Mouse (Mus musculus) lung, postnatal 0 days (tissue): ENCODE measurements around the gene Gm37240. TPM values are rescaled to one million over a fixed set of nuclear protein-coding genes. Genes with fewer than 3 reads are reported as not detected.

Experiments
- ATAC-seq: fragments of 200-750 bp; cut with Nextera tagmentation; 2 replicates; pipeline ENCODE4 v1.8.0; 2017; ENCODE audit warnings: moderate library complexity
- DNase-seq: peaks from one replicate; pipeline ENCODE4 v3.0.0-alpha.2; 2016; ENCODE audit warnings: low spot score
- H3K27ac ChIP-seq: fragments of 300-500 bp; sonication (generic); 2 replicates; pipeline ENCODE4 v1.5.1; 2014; ENCODE audit warnings: antibody characterized with exemption, mild to moderate bottlenecking, low read length, mixed read lengths
- H3K27me3 ChIP-seq: fragments of 300-500 bp; sonication (generic); replicated peaks from 2 replicates; pipeline ENCODE4 v1.6.1; 2014; ENCODE audit warnings: low read length, mixed read lengths; ENCODE audit not compliant: insufficient read depth
- H3K36me3 ChIP-seq: fragments of 300-500 bp; sonication (generic); 2 replicates; pipeline ENCODE4 v1.6.1; 2014; ENCODE audit warnings: low read length, mixed read lengths; ENCODE audit not compliant: insufficient read depth
- H3K4me1 ChIP-seq: fragments of 300-500 bp; sonication (generic); 2 replicates; pipeline ENCODE4 v1.6.1; 2014; ENCODE audit warnings: antibody characterized with exemption, low read depth, low read length, mixed read lengths; ENCODE audit not compliant: insufficient read depth
- H3K4me2 ChIP-seq: fragments of 300-500 bp; sonication (generic); replicated peaks from 2 replicates; pipeline ENCODE4 v1.6.1; 2014; ENCODE audit warnings: low read depth, mild to moderate bottlenecking, low read length, moderate library complexity, mixed read lengths
- H3K4me3 ChIP-seq: fragments of 300-500 bp; sonication (generic); 2 replicates; pipeline ENCODE4 v1.5.1; 2014; ENCODE audit warnings: low read depth, low read length
- H3K9ac ChIP-seq: fragments of 300-500 bp; sonication (generic); replicated peaks from 2 replicates; pipeline ENCODE4 v1.6.1; 2014; ENCODE audit warnings: low read depth, mild to moderate bottlenecking
- H3K9me3 ChIP-seq: fragments of 300-500 bp; sonication (generic); 2 replicates; pipeline ENCODE4 v1.6.1; 2016; ENCODE audit warnings: low read length, mixed read lengths
- CTCF ChIP-seq: IDR thresholded peaks from 2 replicates; pipeline ENCODE4 v1.5.1; 2016; ENCODE audit warnings: antibody characterized with exemption, mild to moderate bottlenecking
- EP300 ChIP-seq: IDR thresholded peaks from 2 replicates; pipeline ENCODE4 v1.6.1; 2016; ENCODE audit warnings: antibody characterized with exemption, mild to moderate bottlenecking, control low read depth
- WGBS: fragments of 180-500 bp; shearing (Covaris S2); extraction: QIAGEN DNeasy Blood & Tissue Kit; methylation state at CpG from one replicate; pipeline ENCODE4 v1.1.7; 2014; 5-methylcytosine and 5-hydroxymethylcytosine counted together
- polyA plus RNA-seq: library from polyadenylated mRNA; unstranded; fragments of >200 nt; fragmentation: Nextera tagmentation; extraction: Ambion mirVana; gene quantifications from 2 replicates; pipeline ENCODE4 v1.2.1, GENCODE M21; 2015

The Gm37240 gene
- polyA plus RNA-seq, 1 experiment from 2014 or later, result 8.9 TPM

DNA sequence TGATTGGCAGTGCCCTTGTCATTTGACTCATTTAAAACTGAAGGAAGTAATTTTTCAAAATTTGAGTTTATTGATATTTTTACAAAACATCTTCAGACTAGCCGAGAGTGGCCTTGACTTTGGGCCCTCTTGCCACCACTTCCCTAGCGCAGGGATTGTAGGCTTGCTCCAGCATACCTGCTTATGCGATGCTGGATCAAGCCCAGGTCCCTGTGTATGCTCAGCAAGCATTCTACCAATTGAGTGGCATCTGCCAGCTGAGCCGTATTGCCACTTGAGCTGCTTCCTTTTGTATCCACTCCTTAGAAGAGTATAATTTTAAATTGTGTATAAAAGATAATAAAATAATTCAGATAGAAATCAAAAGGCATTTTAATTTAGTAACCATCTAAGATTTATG lies 1046.0 kb downstream of the Gm37240 start:
- Histone ChIP-seq H3K4me3 (no peak overlapping the region), H3K27ac (no peak overlapping the region), H3K4me2 (no peak overlapping the region), H3K9me3 (no peaks in the 10 kb centered on the region), H3K36me3 (no peaks in the 10 kb centered on the region), H3K27me3 (no peaks in the 10 kb centered on the region), H3K4me1 (no peaks in the 10 kb centered on the region), H3K9ac (no peak overlapping the region)
- WGBS, result 83% methylated on average over 4 of the region's 4 CpGs
- ATAC-seq (no peak), DNase-seq (no peak)
- no peak for TF ChIP-seq EP300
- no peak for TF ChIP-seq CTCF

DNA sequence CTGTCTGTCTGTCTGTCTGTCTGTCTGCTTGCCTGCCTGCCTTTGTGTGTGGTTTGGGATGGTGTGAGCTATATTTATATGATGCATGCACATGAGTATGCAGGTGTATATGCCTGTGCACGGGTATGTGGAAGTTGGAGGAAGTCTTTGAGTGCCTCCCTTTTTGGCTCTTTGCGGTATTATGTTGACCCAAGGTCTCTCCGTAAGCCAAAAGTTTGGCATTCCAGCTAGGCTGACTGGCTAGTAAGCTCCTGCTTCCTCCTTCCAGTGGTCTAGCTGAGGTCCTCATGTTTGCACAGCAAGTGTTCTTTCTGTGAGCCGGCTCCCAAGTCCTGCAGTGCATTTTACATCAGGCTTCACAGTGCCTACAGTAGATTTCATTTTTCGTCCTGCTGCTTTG lies 1047.8 kb downstream of the Gm37240 start:
- no peak overlapping the region for H3K27ac ChIP-seq
- H3K4me1 ChIP-seq, result no peaks in the 10 kb centered on the region
- H3K27me3 ChIP-seq, result no peaks in the 10 kb centered on the region
- H3K4me3 ChIP-seq, result no peak overlapping the region
- DNase-seq, result peak; percentile 46
- ATAC-seq, result peak; percentile 52
- WGBS, result 50% methylated on average over 5 of the region's 5 CpGs
- no peak overlapping the region for H3K9ac ChIP-seq
- no peaks in the 10 kb centered on the region for H3K9me3 ChIP-seq
- H3K36me3 ChIP-seq, result no peaks in the 10 kb centered on the region
- no peak for TF ChIP-seq EP300
- TF ChIP-seq CTCF, result no peak
- H3K4me2 ChIP-seq, result no peak overlapping the region

DNA sequence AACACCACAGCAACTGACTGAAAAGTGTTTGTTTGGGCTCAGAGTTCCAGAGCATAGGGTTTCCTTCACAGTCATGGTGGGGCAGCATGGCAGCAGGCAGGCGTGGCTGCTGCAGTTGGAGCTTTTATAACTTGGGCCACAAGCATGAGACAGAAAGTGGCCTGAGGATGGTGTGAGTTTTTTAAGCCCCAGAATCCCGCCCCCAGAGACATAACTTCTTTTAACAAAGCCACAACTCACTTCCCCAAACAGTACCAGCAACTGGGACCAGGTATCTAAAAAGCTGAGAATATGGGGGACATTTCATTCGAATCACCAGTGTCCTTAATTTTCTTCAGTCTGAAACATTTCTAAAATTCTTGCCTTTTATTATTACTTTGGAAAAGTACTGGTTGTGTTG lies 1049.3 kb downstream of the Gm37240 start:
- 93% methylated on average over 3 of the region's 3 CpGs for WGBS
- H3K9ac ChIP-seq, result no peak overlapping the region
- H3K27ac ChIP-seq, result no peak overlapping the region
- H3K4me1 ChIP-seq, result no peaks in the 10 kb centered on the region
- no peaks in the 10 kb centered on the region for H3K27me3 ChIP-seq
- H3K9me3 ChIP-seq, result no peaks in the 10 kb centered on the region
- ATAC-seq, result no peak
- TF ChIP-seq CTCF (no peak), EP300 (no peak)
- no peak for DNase-seq
- no peaks in the 10 kb centered on the region for H3K36me3 ChIP-seq
- H3K4me2 ChIP-seq, result no peak overlapping the region
- H3K4me3 ChIP-seq, result no peak overlapping the region

DNA sequence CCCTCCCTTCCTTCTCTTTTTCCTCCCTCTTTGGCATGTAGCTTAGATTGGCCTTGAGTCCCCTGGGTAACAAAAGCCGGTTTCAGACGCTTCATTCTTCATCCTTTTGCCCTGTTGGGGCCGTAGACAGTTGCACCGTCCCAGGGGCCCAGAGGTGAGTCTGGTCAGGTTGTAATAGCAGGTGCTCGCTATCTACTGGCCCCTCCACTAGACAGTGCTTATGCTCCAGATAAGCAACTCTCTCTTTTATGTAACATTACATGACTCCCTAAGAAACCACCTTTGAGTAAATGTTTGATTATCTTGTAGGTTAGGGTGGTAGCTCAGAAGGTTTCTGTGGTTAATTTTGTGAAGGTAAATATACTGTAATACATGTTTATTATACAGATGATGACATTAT lies 1051.3 kb downstream of the Gm37240 start:
- Histone ChIP-seq H3K4me1 (no peaks in the 10 kb centered on the region), H3K9me3 (no peaks in the 10 kb centered on the region), H3K4me3 (no peak overlapping the region), H3K27ac (no peak overlapping the region), H3K4me2 (no peak overlapping the region), H3K36me3 (no peaks in the 10 kb centered on the region), H3K27me3 (no peaks in the 10 kb centered on the region), H3K9ac (no peak overlapping the region)
- TF ChIP-seq CTCF (no peak), EP300 (no peak)
- no peak for ATAC-seq
- no peak for DNase-seq
- WGBS, result 54% methylated on average over 5 of the region's 5 CpGs

DNA sequence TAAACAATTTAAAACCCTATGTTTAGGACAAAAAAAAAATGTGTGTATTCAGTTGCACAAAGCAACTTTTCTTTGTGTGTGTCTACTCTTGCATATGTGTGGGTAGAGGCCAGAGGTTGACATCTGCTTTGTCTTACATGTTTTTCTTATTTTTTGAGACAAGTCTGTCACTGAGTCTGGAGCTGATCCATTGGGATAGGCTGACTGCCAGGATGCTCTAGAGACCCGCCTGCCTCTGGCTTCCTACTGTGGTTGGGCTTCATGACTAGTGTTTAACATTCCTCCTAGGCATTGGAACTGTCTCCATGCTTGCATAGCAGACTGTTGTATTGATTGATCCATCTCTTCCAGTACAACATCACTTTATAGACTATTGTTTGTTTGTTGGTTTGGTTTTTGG lies 1058.0 kb downstream of the Gm37240 start:
- H3K27me3 ChIP-seq, result no peaks in the 10 kb centered on the region
- H3K4me3 ChIP-seq, result no peak overlapping the region
- no peak overlapping the region for H3K4me2 ChIP-seq
- H3K27ac ChIP-seq, result no peak overlapping the region
- DNase-seq (no peak), ATAC-seq (no peak)
- H3K9me3 ChIP-seq, result no peaks in the 10 kb centered on the region
- no peaks in the 10 kb centered on the region for H3K4me1 ChIP-seq
- no peak overlapping the region for H3K9ac ChIP-seq
- WGBS, result 71% methylated on average over 1 of the region's 1 CpGs
- TF ChIP-seq EP300, result no peak
- TF ChIP-seq CTCF, result no peak
- no peaks in the 10 kb centered on the region for H3K36me3 ChIP-seq

DNA sequence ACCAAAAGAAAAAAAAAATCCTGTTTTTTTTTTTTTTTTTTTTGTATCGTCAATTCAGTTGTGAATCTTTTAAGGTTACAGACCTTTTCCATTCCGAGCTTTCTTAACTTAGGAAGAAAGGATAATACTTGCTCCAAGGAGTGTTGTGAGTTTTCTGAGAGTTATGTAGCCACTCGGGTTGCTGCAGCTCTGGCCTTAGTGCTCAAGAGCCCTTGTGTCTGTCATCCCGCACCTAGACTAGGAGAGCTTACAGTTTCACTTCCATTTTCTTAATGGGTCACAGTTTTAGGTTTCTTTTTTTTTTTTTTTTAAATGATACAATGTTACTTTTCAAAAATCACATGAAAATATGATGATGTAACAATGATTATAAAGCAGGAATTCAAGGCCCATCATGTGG lies 1059.7 kb downstream of the Gm37240 start:
- Histone ChIP-seq H3K27me3 (no peaks in the 10 kb centered on the region), H3K9ac (no peak overlapping the region), H3K4me3 (no peak overlapping the region), H3K27ac (no peak overlapping the region), H3K9me3 (no peaks in the 10 kb centered on the region), H3K36me3 (no peaks in the 10 kb centered on the region), H3K4me1 (no peaks in the 10 kb centered on the region), H3K4me2 (no peak overlapping the region)
- WGBS, result 58% methylated on average over 4 of the region's 4 CpGs
- peak; percentile 41 for DNase-seq
- no peak for ATAC-seq
- TF ChIP-seq EP300 (no peak), CTCF (no peak)

DNA sequence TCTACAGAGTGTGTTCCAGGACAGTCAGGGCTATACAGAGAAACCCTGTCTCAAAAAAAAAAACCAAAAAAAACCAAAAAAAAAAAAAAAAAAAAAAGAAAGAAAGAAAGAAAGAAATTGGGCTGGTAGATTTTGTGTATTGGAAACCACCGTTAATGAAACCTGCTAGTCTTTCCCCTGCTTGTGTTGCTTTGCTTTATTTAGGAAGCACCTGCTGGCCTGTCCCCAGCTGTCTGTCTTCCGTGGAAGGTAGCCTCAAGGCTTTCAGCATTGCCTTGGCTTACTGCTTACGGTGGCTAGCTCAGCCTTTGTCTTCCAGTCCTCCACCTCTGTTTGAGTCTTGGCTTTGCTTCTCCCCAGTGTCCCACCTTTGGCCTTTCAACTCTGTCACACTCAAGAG lies 1060.4 kb downstream of the Gm37240 start:
- Histone ChIP-seq H3K4me2 (no peak overlapping the region), H3K9me3 (no peaks in the 10 kb centered on the region), H3K27ac (no peak overlapping the region), H3K9ac (no peak overlapping the region), H3K4me1 (no peaks in the 10 kb centered on the region), H3K4me3 (no peak overlapping the region), H3K36me3 (no peaks in the 10 kb centered on the region), H3K27me3 (no peaks in the 10 kb centered on the region)
- no peak for ATAC-seq
- 73% methylated on average over 3 of the region's 3 CpGs for WGBS
- DNase-seq, result no peak
- TF ChIP-seq EP300, result no peak
- TF ChIP-seq CTCF, result no peak
